Comparison of ENCODE assay signal across 10 mouse cellular contexts in the genomic region with DNA sequence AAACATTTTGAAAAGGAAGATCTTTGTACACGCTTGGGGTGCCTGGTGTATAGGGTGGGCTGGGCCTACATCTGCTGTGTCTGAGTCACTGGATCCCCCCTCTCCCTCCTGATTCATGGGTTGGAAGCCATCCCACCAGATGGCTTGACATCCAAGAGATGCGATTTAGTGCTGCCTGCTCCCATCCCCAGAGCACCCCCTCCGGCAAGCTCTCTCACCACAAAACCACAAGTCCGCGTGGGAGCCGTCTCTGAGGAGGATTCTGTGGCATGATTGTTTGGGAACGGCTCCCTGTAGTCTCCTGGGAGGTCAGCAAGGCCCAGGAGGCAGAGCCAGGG. TPM values are rescaled to one million over a fixed set of nuclear protein-coding genes. Genes with fewer than 3 reads are reported as not detected.
DNase-seq lines count a peak whose midpoint lies in the region; ATAC-seq and TF ChIP-seq lines count a peak whose summit lies in the region.
"Had no signal": no experiment of that assay in that cellular context is flagged by ENCODE, and none has a peak within 500 bp of the region (broad histone marks: within the 10 kb centered on the region; RNA-seq: fewer than 3 reads in every experiment).

No protein-coding gene starts in this region.

- TF ChIP-seq POLR2A in embryonic fibroblast, embryonic 13.5 days (IDR thresholded peaks at IDR 0.05; ENCODE audit: low read depth, low read length), result no peak

- H3K27me3 ChIP-seq in kidney, embryonic 14.5 days (ENCODE audit: control insufficient read depth, insufficient read depth, low read length), result no peaks in the 10 kb centered on the region
- no peaks in the 10 kb centered on the region for H3K27me3 ChIP-seq in intestine, embryonic 14.5 days (replicated peaks; ENCODE audit: control insufficient read depth, insufficient read depth, low read length)
- no peaks in the 10 kb centered on the region for H3K27me3 ChIP-seq in midbrain, embryonic 10.5 days (ENCODE audit: low read depth, poor library complexity, severe bottlenecking)
- H3K27me3 ChIP-seq in midbrain, embryonic 14.5 days (ENCODE audit: control insufficient read depth, insufficient read depth, low read length), result no peaks in the 10 kb centered on the region
- H3K27me3 ChIP-seq: neural tube, embryonic 13.5 days had no signal

- no peak overlapping the region for H3K4me3 ChIP-seq in kidney, embryonic 14.5 days (ENCODE audit: low read length)
- H3K4me3 ChIP-seq in embryonic fibroblast, embryonic 13.5 days (ENCODE audit: insufficient read depth, low read length), result no peak overlapping the region
- no peak overlapping the region for H3K4me3 ChIP-seq in intestine, embryonic 14.5 days (ENCODE audit: low read depth, low read length)
- no peak overlapping the region for H3K4me3 ChIP-seq in midbrain, embryonic 10.5 days
- no peak overlapping the region for H3K4me3 ChIP-seq in midbrain, embryonic 14.5 days (replicated peaks; ENCODE audit: low read depth, low read length)
- H3K4me3 ChIP-seq: neural tube, embryonic 13.5 days had no signal

- TF ChIP-seq CTCF in embryonic fibroblast, embryonic 13.5 days (IDR thresholded peaks at IDR 0.05; ENCODE audit: borderline replicate concordance, insufficient read depth, low read length), result no peak

- peak; percentile 32; the same call in 1 of the 2 replicates for ATAC-seq in kidney, embryonic 14.5 days (ENCODE audit: low FRiP score, low TSS enrichment)
- ATAC-seq in intestine, embryonic 14.5 days (replicated peaks; ENCODE audit: low FRiP score, low TSS enrichment, low read depth), result peak; percentile 71; the same call in 1 of the 2 replicates
- no peak for ATAC-seq in midbrain, embryonic 14.5 days (ENCODE audit: low FRiP score, low TSS enrichment)

- H3K9me3 ChIP-seq in kidney, embryonic 14.5 days (ENCODE audit: control insufficient read depth, low read length), result peaks cover 8% of the 10 kb centered on the region; the same call in 1 of the 2 replicates
- H3K9me3 ChIP-seq in intestine, embryonic 14.5 days (ENCODE audit: control insufficient read depth, low read length), result 0 out of 2 replicates have a peak, but pooled peaks cover 9% of the 10 kb centered on the region
- H3K9me3 ChIP-seq in midbrain, embryonic 10.5 days (replicated peaks), result no peaks in the 10 kb centered on the region; the same call in 1 of the 2 replicates
- peaks cover 10% of the 10 kb centered on the region for H3K9me3 ChIP-seq in midbrain, embryonic 14.5 days (ENCODE audit: control insufficient read depth, low read length)
- H3K9me3 ChIP-seq: G1E had no signal

- H3K9ac ChIP-seq in kidney, embryonic 14.5 days (ENCODE audit: low read depth, low read length), result no peak overlapping the region
- H3K9ac ChIP-seq in intestine, embryonic 14.5 days (ENCODE audit: low read length), result no peak overlapping the region
- H3K9ac ChIP-seq in midbrain, embryonic 14.5 days (replicated peaks; ENCODE audit: low read length), result no peak overlapping the region
- H3K9ac ChIP-seq: neural tube, embryonic 13.5 days had no signal

- intact Hi-C loops in left cerebral cortex, postnatal 36 days (cut with DNase I), result no loop called here

- no peak for DNase-seq in kidney, adult 9 months
- peak; percentile 53 for DNase-seq in intestine, embryonic 14.5 days (ENCODE audit: low spot score)
- DNase-seq in left cerebral cortex, postnatal 36 days (ENCODE audit: low spot score in 2 of 2), result peak; percentile 59 to 82
- DNase-seq in neural tube, embryonic 10.5 days (ENCODE audit: extremely low spot score, low spot score), result no peak
- no peak for DNase-seq in midbrain, embryonic 10.5 days (ENCODE audit: low spot score)
- no peak for DNase-seq in midbrain, embryonic 14.5 days

- 23% methylated on average over 7 of the region's 7 CpGs for WGBS in kidney, embryonic 14.5 days
- whole genome bisulfite sequencing in intestine, embryonic 14.5 days, result 46% methylated on average over 7 of the region's 7 CpGs
- 85% methylated on average over 7 of the region's 7 CpGs for WGBS in midbrain, embryonic 10.5 days
- WGBS in midbrain, embryonic 14.5 days, result 77% methylated on average over 7 of the region's 7 CpGs

- 0 out of 2 replicates have a peak, but pooled peaks cover 2% of the 10 kb centered on the region for H3K4me1 ChIP-seq in kidney, embryonic 14.5 days (ENCODE audit: control insufficient read depth, insufficient read depth, low read length)
- H3K4me1 ChIP-seq in embryonic fibroblast, embryonic 13.5 days (ENCODE audit: control insufficient read depth, insufficient read depth, low read length), result peaks cover 13% of the 10 kb centered on the region
- peaks cover 9% of the 10 kb centered on the region for H3K4me1 ChIP-seq in intestine, embryonic 14.5 days (replicated peaks; ENCODE audit: control insufficient read depth, insufficient read depth, low read length)
- no peaks in the 10 kb centered on the region for H3K4me1 ChIP-seq in midbrain, embryonic 10.5 days
- H3K4me1 ChIP-seq in midbrain, embryonic 14.5 days (ENCODE audit: control insufficient read depth, insufficient read depth, low read length), result no peaks in the 10 kb centered on the region
- H3K4me1 ChIP-seq: neural tube, embryonic 13.5 days had no signal

- no peaks in the 10 kb centered on the region for H3K36me3 ChIP-seq in kidney, embryonic 14.5 days (ENCODE audit: control insufficient read depth, insufficient read depth, low read length)
- no peaks in the 10 kb centered on the region for H3K36me3 ChIP-seq in intestine, embryonic 14.5 days (ENCODE audit: control insufficient read depth, insufficient read depth, low read length)
- H3K36me3 ChIP-seq in midbrain, embryonic 10.5 days, result no peaks in the 10 kb centered on the region
- no peaks in the 10 kb centered on the region for H3K36me3 ChIP-seq in midbrain, embryonic 14.5 days (ENCODE audit: control insufficient read depth, insufficient read depth, low read length)
- H3K36me3 ChIP-seq: G1E; neural tube, embryonic 13.5 days had no signal

- no peak overlapping the region for H3K4me2 ChIP-seq in kidney, embryonic 14.5 days (replicated peaks; ENCODE audit: low read depth, low read length)
- H3K4me2 ChIP-seq in intestine, embryonic 14.5 days (ENCODE audit: low read length), result no peak overlapping the region
- no peak overlapping the region for H3K4me2 ChIP-seq in midbrain, embryonic 14.5 days (ENCODE audit: low read length)
- H3K4me2 ChIP-seq: neural tube, embryonic 13.5 days had no signal

- H3K27ac ChIP-seq in kidney, embryonic 14.5 days (ENCODE audit: low read depth, low read length), result peak overlapping the region; percentile 51; the same call in 1 of the 2 replicates
- peak overlapping the region; percentile 80 for H3K27ac ChIP-seq in embryonic fibroblast, embryonic 13.5 days (ENCODE audit: insufficient read depth, low read length)
- H3K27ac ChIP-seq in intestine, embryonic 14.5 days (ENCODE audit: low read depth), result peak overlapping the region; percentile 57; the same call in 1 of the 2 replicates
- no peak overlapping the region for H3K27ac ChIP-seq in midbrain, embryonic 10.5 days (replicated peaks)
- H3K27ac ChIP-seq in midbrain, embryonic 14.5 days (replicated peaks; ENCODE audit: low read depth, low read length), result no peak overlapping the region
- H3K27ac ChIP-seq: neural tube, embryonic 13.5 days had no signal

RNA-seq across cellular contexts. Expression of gene Col6a2, which starts 45.5 kb away (rescaled TPM):
- 19.8 and 22.0 TPM in 2 replicates for polyA plus RNA-seq in kidney, embryonic 14.5 days (2014; fragmentation: Nextera tagmentation; extraction: Ambion mirVana)
- polyA plus RNA-seq in embryonic fibroblast, embryonic 13.5 days (2011; ENCODE audit: insufficient read length, low read depth, missing spikeins), result 476 and 628 TPM in 2 replicates
- 164 and 184 TPM in 2 replicates for polyA plus RNA-seq in intestine, embryonic 14.5 days (2014; fragmentation: Nextera tagmentation; extraction: Ambion mirVana)
- 10 to 100 TPM in 1 of 2 experiments, 1 to 10 TPM in 1; 7.4 to 10.1 TPM for total RNA-seq in left cerebral cortex, postnatal 36 days (2021)
- polyA plus RNA-seq in midbrain, embryonic 10.5 days (2016; fragmentation: Nextera tagmentation; extraction: Ambion mirVana), result 8.6 and 13.8 TPM in 2 replicates
- 1.6 and 11.4 TPM in 2 replicates for polyA plus RNA-seq in midbrain, embryonic 14.5 days (2014; fragmentation: Nextera tagmentation; extraction: Ambion mirVana)
- polyA plus RNA-seq: G1E had no signal

RNA-seq across cellular contexts. Expression of gene Col6a1, which starts 57.1 kb away (rescaled TPM):
- 18.8 and 38.1 TPM in 2 replicates for polyA plus RNA-seq in kidney, embryonic 14.5 days (2014; fragmentation: Nextera tagmentation; extraction: Ambion mirVana)
- 768 and 923 TPM in 2 replicates for polyA plus RNA-seq in embryonic fibroblast, embryonic 13.5 days (2011; ENCODE audit: insufficient read length, low read depth, missing spikeins)
- polyA plus RNA-seq in intestine, embryonic 14.5 days (2014; fragmentation: Nextera tagmentation; extraction: Ambion mirVana), result 309 and 317 TPM in 2 replicates
- total RNA-seq in left cerebral cortex, postnatal 36 days (2021), result 10 to 100 TPM; 31.3 to 57.3 TPM
- 8.0 and 14.7 TPM in 2 replicates for polyA plus RNA-seq in midbrain, embryonic 10.5 days (2016; fragmentation: Nextera tagmentation; extraction: Ambion mirVana)
- polyA plus RNA-seq in midbrain, embryonic 14.5 days (2014; fragmentation: Nextera tagmentation; extraction: Ambion mirVana), result 0.54 and 15.7 TPM in 2 replicates
- polyA plus RNA-seq: G1E had no signal

Comparison
In these comparisons a context has a peak if more than half of its experiments do, and no peak if none do; other contexts are left out.
1. H3K27ac ChIP-seq: peak in kidney, embryonic 14.5 days (single experiment), embryonic fibroblast, embryonic 13.5 days (single experiment) and intestine, embryonic 14.5 days (single experiment); none in midbrain, embryonic 10.5 days (single experiment) and midbrain, embryonic 14.5 days (single experiment).
2. DNase-seq: peak in intestine, embryonic 14.5 days (single experiment) and left cerebral cortex, postnatal 36 days (2 of 2); none in kidney, adult 9 months (single experiment), neural tube, embryonic 10.5 days (single experiment), midbrain, embryonic 10.5 days (single experiment) and midbrain, embryonic 14.5 days (single experiment).